Mouse (Mus musculus) cerebellum, postnatal 14 days (tissue): ENCODE results near the gene Arhgap9.

Experiments used
- DNase-seq, 2 experiments: peaks; one replicate each; pipeline ENCODE4 v3.0.0; 2021; ENCODE audit warnings: mixed read lengths in 2 of 2

Arhgap9 gene

GRCm38 (mm10) chr10:127321621-127322020 lies at the start of gene Arhgap9:
Arhgap9 (plus strand) TSS chr10:127321964.
- no peak for DNase-seq

- no peak for DNase-seq
Observed at GRCm38 (mm10) chr10:127272371-127272770, 49.4 kb upstream of the Arhgap9 start.

- DNase-seq: no peak
Observed at GRCm38 (mm10) chr10:127274261-127275022, 47.3 kb upstream of the Arhgap9 start.

DNA sequence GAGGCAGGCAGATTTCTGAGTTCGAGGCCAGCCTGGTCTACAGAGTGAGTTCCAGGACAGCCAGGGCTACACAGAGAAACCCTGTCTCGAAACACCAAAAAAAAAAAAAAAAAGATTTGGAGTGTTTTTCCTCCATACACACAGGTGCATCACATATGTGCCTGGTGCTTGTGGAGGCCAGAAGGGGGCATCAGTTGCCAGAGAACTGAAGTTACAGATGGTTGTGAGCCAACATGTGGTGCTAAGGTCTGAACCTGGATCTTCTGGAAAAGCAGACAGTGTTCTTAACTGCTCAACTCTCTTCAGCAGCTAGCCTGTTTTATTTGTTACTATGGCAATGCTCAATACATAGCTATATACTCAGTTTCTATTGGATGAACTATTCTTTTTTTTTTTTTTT lies 42.0 kb upstream of the Arhgap9 start:
- no peak for DNase-seq

DNA sequence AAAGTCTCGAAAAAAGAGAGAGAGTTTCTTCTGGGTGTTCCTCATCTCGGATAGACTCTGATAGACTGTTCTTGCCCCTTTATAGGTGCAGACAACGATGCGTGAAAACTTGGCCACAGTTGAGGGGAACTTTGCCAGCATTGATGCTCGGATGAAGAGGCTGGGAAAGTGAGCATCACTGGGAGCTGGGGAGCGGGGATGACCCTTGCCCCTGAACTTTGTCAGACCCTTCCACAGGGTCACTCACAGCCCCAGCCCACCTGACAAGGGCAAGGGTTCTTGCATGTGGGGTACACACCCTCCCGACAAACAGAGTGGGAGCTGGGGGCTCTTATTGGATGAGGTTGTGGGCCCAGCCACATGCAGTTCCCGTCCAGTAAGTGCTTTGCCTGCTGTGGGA lies 40.4 kb upstream of the Arhgap9 start:
- peak in 1 of 2 experiments; percentile 51 for DNase-seq

GRCm38 (mm10) chr10:127282620-127283215 lies 39.0 kb upstream of the Arhgap9 start:
- DNase-seq: peak in 1 of 2 experiments; percentile 32

DNA sequence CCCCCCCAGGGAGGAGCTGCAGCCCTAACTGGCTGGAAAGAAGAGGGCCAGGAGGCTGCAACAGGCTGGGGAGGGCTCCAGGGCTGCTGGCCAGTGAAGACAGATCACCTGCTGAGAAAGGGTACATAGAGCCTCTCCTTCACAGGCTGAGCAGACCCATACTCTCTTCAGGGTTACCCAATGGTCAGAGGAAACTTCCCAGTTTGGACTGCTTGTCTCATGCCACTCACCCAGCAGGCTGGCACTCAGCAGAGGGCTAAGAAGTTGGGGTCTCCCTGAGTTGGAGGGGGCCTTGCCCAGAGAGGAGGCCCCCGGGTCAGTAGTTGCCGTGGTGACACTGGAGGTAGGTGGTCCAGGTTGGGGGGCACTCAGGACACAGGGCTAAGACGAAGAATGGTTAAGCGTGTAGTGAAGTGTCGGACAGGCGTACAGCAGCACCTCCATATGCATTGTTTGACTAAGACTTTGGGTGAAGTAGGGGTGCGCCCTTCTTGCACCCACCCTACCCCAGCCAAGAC lies 37.6 kb upstream of the Arhgap9 start:
- peak in 1 of 2 experiments; percentile 33 for DNase-seq

- DNase-seq: peak in 1 of 2 experiments; percentile 24
Observed at GRCm38 (mm10) chr10:127284724-127285500, 36.9 kb upstream of the Arhgap9 start.

DNA sequence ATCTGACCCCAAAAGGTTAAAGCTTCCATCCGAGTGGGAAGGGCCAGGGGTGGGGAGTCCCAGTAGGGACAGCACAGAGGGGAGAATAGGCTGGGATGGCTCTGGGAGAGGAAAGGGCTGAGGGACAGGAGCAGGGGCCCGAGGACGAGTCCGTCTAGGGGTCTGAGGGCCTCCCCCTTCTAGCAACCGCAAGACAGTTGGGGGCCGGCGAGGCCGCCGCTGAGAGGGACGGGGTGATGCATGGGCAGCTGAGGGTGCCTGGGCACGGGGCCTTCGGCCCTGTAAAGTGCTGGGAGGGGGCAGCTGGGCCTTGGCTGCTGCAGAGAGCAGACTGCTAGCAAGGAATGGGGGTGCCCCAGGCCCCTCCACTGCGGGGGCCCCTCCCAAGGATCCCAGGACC lies 36.1 kb upstream of the Arhgap9 start:
- peak in 1 of 2 experiments; percentile 31 for DNase-seq

GRCm38 (mm10) chr10:127286194-127286593 lies 35.6 kb upstream of the Arhgap9 start:
- peak in 1 of 2 experiments; percentile 53 for DNase-seq

- peak; percentile 58 to 60 for DNase-seq
Observed at GRCm38 (mm10) chr10:127286730-127287129, 35.0 kb upstream of the Arhgap9 start.

DNA sequence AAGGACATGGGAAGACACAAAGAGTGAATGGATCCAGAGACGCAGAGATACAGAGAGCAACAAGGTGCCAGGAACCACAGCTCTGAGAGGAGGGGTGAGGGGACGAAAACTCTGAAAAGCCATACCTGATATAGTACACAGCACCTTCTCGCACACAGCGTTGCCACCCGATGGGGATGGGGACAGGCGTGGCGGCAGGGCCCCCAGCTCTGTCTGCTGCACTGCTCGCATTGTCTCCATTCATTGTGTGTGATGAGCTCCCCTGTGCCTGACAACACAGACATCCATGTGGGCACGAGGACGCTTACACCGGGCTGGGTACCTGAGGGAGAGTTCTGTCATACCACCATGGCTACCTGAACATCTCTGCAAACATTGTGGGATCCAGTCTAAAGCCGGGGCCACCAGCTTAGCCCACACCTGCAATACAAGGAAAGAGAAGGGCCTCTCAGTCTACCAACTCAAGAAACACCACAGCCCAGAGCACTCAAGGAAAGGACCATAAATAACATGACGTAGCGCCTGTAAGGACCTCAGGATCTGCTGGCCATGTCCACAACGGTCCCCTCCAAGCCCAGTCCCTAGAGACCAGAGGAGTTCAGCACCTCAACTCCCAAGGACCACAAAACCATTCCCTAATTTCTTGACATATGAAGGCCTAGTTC lies 34.4 kb upstream of the Arhgap9 start:
- DNase-seq: peak in 1 of 2 experiments; percentile 23

DNA sequence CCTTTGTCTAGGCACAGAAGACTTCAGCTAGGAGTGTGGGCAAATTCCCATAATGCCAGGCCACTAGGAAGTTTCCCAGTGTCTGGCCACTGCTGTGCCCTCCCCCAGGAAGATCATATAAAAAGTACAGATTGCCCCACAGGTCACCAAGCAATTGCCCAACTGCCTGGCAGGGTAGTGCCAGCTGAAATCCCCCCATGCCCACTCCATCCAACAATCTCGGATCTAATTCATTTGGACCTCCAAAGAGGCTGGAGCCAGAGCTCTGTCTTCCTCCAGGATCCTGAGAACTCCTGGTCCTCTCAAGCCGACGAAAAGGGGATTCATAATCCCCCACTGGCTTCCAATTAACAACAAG lies 33.8 kb upstream of the Arhgap9 start:
- peak in 1 of 2 experiments; percentile 37 for DNase-seq

GRCm38 (mm10) chr10:127288328-127288799 lies 33.4 kb upstream of the Arhgap9 start:
- DNase-seq: peak in 1 of 2 experiments; percentile 69

- peak; percentile 93 for DNase-seq
Observed at GRCm38 (mm10) chr10:127288800-127289572, 32.8 kb upstream of the Arhgap9 start, which contains the start of gene Mbd6. Mbd6 (minus strand) TSS chr10:127289018.

DNA sequence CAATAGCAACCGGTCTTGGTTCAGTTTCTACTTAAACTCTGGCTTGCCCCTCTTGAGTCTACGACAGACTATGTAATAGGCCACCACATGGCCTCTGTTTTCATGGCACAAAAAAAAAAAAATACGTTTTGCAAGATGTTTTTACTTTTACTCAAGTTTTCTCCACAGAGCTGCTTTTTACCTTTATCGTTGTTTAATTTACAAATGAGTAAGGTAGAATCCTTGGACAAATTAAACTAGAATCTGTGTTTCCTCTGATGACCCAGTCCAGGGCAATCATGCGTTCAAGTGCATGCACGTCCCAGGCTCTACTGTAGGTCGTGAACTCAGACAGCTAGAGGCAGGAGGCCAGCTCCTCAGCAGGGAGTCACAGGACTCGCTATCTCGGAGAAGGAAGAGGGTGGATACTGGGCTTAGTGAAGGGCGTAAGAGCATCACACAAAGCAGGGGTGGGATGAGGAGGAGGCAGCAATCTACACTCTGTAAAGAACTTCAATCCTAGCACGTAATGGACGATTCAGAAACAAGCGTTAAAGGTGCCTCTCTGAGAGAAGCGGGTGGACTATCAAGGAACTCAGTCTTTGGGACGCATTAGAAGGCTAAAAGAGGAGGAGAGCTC lies 32.1 kb upstream of the Arhgap9 start:
- DNase-seq: peak; percentile 92 to 97

- DNase-seq: peak; percentile 100
Observed at GRCm38 (mm10) chr10:127290307-127290929, 31.3 kb upstream of the Arhgap9 start.

- DNase-seq: peak in 1 of 2 experiments; percentile 59
Observed at GRCm38 (mm10) chr10:127290930-127291880, 30.6 kb upstream of the Arhgap9 start.

GRCm38 (mm10) chr10:127291881-127292638 lies 29.7 kb upstream of the Arhgap9 start:
- no peak for DNase-seq
